Mouse (Mus musculus) left cerebral cortex, adult 9 months (tissue): ENCODE data around the gene Dennd1b.

Experiments used
- DNase-seq, 2 experiments: peaks; one replicate each; pipeline ENCODE4 v3.0.0; 2022; ENCODE audit warnings: low spot score in 2 of 2

Gene Dennd1b

GRCm38 (mm10) chr1:139192635-139193034, 229.4 kb downstream of the Dennd1b start:
- no peak for DNase-seq

- DNase-seq: no peak
Observed at GRCm38 (mm10) chr1:139194011-139194410, 230.8 kb downstream of the Dennd1b start.

- DNase-seq: no peak
Observed at GRCm38 (mm10) chr1:139194428-139195028, 231.3 kb downstream of the Dennd1b start.

- no peak for DNase-seq
Observed at GRCm38 (mm10) chr1:139203026-139203425, 239.8 kb downstream of the Dennd1b start.

GRCm38 (mm10) chr1:139206259-139206658, 243.0 kb downstream of the Dennd1b start:
- no peak for DNase-seq

GRCm38 (mm10) chr1:139209796-139210195, 246.6 kb downstream of the Dennd1b start:
- DNase-seq: peak; percentile 5 to 40

GRCm38 (mm10) chr1:139210505-139210904, 247.3 kb downstream of the Dennd1b start:
- DNase-seq: no peak

GRCm38 (mm10) chr1:139215311-139215710, 252.1 kb downstream of the Dennd1b start:
- no peak for DNase-seq

- no peak for DNase-seq
Observed at GRCm38 (mm10) chr1:139223804-139224203, 260.6 kb downstream of the Dennd1b start.

GRCm38 (mm10) chr1:139224309-139224949, 261.2 kb downstream of the Dennd1b start:
- DNase-seq: no peak
